Mouse (Mus musculus) C2C12 (cell line): ENCODE measurements around the gene Slc41a3.

Experiments
- CEBPB ChIP-seq: IDR thresholded peaks from one replicate; pipeline ENCODE4 v1.6.1; 2011; ENCODE audit warnings: low read depth, mild to moderate bottlenecking, control low read depth, moderate library complexity
- CTCF ChIP-seq: IDR thresholded peaks from one replicate; pipeline ENCODE4 v1.5.1; 2011; ENCODE audit not compliant: control insufficient read depth, insufficient read depth, insufficient read length
- MAX ChIP-seq: IDR thresholded peaks from one replicate; pipeline ENCODE4 v1.6.1; 2011; ENCODE audit warnings: mild to moderate bottlenecking, control low read depth

DNA sequence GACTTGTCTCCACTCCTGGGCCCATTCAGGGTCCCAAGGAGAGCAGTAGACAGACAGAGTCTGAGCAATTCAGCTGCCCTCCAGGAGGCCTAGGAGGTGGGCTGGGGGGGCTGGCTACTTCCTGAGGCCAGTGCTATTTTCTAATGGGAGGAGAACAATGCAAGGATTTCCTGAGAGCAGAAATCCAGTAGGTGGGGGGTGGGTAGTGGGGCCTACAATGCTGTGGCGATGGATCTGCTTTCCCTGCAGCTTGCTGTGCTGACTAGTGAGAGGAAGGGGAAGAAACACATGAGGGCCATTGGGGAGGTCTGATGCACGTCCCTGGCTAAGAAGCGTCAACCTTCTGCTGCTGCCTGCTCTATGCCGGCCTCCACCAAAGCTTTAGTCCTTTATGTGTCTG is 74.2 kb downstream of the Slc41a3 start:
- TF ChIP-seq CTCF (no peak), CEBPB (no peak), MAX (no peak)
